Mouse (Mus musculus) natural killer cell, adult 2 months (primary cell): ENCODE data around the gene Baiap2l1.

Source experiments
- DNase-seq, 2 experiments: peaks; one replicate each; pipeline ENCODE4 v3.0.0; 2022; ENCODE audit warnings: low spot score in 2 of 2

The Baiap2l1 gene

DNA sequence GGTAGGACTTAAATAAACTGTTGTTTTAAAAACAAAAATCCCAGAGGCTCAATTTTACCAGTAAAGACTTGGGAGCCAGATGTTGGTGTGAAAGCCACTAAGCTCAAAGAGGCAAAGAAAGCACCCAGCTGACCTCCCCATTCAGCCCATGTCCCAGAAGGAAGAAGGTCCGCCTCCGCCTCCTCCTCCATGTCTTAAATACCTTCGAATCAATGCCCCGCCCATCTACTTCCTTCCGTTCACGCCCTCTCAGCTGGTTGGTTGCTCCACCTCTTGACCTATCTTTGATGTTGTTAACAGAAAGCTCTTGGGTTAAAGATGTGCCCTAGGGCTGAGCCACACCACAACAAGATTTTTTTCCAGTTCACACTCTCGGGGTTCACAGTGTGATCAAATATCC, 127.7 kb downstream of the Baiap2l1 start:
- DNase-seq: no peak

DNA sequence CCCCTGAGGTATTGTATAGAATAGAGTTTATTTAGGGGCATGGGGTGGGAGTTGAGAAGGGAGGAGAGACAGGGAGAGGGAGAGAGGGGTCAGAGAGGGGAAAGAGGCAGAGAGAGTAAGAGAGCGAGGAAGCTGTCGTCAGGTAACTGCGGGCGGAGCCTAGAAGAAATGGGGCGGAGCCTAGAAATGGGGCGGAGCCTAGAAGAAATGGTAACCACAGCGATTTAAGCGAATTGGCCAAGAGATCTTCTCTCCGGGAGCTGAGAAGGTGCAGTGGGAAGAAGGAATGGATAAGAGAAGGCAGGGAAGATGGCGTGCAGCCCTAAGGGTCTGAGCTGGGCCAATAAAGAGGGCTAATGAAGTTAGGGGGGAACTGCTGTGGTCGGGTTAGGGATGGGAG, 131.7 kb downstream of the Baiap2l1 start:
- no peak for DNase-seq

DNA sequence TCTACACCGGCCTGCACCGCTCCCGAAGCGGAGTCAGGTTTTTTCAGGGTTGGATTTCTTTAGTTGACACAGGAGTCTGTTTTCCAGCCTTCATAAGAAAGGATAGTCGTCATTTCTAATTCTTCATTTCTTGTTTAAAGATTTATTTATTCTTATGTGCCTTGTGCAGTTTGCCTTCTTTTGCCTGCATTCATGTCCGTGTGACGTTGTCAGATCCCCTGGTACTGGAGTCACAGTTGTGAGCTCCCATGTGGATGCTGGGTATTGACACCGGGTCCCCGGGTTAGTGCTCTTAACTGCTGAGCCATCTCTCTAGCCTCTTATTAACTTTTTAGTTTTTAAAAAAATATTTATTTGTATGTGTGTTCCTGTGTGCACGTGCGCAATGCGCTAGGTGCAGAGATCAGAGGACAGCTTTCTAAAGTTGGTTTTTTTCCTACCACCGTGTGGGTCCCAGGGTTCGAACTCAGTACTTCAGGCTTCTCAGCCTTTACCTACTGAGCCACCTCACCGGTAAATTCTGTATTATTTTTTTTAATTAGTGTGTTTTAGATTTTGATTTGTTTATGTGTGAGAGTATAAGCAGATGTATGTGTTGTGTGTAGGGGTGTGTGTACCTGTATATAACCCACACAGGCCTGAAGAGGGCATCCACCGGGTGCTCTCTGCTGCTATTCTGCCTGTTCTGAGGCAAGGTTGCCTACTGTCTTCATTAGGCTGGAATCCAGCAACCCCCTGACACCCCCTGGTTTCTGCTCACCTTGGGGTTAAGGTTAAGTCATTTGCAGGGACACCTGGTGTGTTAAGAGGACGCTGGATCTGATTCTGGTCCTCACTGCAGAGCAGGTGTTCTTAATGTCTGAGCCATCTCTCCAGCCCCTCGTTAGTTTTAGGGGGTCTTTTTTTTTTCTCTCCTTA, 133.8 kb downstream of the Baiap2l1 start:
- no peak for DNase-seq

DNA sequence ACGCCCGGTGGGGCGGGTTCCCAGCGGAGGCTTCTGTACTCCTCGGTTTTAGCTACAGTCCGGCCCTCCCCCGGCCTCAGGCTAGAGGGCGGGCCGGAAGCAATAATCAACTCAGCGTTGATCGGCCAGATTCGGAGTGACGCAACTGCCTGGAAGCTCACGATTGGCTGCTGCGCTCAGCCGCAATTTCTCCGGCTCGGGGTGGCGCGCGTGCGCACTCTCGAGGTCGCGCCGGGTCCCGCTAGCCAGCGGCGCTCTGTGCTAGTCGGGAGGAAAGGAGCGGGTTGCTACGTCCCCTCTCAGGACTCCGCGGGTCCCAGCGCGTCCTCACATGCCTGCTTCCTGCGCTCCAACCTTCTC, 134.4 kb downstream of the Baiap2l1 start, which contains the start of gene Tecpr1:
Gene Tecpr1, minus strand, starts transcription at position 113 of the 360 bp plus-strand sequence.
- peak; percentile 92 to 94 for DNase-seq

DNA sequence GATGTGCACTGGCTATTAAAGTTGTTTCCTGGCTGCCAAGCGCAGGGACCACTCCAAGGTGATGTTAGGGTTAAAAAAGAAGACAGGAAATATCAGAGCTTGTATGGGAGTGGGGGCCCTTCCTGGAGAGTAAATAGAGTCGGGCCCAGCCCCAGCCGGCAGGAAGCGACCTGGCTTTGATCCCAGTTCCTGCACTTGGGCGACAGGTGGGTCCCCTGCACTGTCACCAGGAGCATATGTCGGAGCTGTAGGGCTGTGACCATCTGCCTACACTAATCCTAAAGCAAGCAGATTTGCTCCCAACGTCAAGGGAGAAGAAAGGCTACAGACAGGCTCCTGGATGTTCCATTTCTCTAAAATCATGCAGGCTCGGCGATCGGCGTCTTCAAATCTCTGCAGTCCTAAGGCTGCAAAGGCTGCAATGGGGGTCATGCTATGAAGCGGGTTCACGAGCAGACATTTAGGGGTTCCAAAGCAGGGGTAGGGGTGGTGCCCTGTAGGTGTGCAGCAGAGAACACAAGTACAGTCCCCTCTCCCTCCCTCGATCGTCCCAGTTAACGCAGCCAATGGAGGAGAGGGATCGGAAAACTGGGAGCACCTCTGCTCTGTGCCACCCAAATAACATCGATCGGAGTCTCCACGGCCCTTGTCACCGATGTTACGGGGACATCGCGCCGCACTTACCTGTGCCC, 135.0 kb downstream of the Baiap2l1 start:
- DNase-seq: peak in 1 of 2 experiments; percentile 33

DNA sequence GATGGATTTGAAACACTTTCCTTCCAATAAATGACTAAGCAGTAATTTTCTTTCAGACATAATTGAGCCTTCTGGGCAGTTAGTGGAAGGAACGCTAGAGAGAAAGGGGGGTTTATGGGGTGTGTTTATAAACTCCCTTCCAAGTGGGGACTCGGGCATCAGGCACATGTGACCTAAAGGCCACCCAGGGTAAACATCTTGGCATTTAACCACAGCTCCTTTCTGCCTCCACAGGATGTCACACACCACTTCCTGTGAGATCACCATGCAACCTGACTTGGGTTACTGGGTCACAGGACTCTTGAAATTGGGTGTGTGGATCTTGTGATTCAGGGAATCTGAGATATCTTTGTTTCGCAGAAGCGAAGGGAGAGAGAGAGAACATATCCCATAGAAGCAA, 136.6 kb downstream of the Baiap2l1 start:
- DNase-seq: peak; percentile 88 to 93

DNA sequence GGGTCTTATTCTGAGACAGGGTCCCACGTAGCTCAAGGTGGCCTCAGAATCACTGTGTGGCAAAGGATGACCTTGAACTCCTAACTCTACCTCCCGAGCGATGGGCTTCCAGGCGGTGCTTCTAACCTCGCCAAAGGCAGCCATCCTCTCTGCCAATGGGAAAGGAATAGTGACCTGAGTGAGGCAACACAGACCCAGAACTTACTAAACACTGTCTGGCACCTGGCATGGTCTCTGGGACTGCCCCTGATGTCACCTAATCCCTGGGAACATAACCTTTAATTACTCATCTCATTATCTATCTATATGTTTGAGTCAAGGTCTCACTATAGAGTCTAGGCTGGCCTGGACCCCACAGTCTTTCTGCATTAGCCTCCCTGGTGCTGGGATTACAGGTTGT, 138.0 kb downstream of the Baiap2l1 start:
- no peak for DNase-seq

DNA sequence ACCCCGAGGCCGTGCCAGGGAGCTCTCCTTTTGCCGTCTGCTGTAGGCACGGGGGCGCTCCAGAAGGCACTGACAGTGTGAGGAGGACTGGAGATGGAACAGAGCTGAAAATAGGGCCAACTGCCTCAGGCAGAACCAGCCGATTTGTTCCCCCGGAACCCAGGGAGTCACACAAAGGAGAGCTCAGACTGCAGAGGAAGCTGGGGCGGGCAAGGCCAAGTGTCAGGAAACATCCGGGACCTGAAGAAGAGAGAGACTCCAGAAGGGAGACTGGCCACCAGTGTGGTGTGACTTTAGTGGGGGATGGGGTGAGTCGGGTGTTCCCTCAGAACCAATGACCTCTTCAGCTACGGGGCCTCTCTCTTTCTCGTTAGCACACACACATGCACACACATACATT, 138.6 kb downstream of the Baiap2l1 start:
- no peak for DNase-seq

DNA sequence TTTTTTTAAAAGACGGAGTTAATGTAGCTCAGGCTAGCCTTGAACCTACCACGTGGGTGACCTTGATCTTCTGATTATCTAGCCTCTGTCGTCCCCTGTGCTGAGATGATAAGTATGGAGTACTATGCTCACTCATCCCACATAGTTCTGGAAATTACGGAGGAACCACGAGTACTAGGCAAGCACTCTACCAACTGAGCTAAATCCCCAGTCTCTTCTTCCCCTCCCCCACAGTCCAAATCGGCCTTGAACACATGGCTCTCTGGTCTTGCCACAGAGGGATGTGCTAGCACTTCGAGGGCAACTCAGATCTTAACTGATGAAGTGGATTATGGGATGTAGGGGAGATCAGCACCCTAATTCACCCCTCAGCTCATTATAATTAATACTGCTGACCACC, 139.9 kb downstream of the Baiap2l1 start:
- DNase-seq: no peak

DNA sequence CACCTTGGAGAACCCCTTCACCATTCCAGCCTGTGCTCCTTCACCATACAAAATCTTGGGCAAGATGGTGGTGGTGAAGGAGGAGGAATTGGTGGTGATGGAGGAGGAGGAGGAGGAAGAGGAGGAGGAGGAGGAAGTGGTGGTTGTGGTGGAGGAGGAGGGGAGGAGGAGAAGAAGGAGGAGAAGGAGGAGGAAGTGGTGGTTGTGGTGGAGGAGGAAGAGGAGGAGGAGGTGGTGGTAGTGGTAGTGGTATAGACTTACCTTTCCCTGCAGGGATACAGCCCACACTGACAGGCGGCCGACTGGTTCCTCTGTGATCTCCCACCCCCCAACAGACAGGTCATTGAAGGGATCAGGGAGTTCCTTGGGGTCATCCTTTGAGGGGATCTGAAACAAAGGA, 141.9 kb downstream of the Baiap2l1 start:
- no peak for DNase-seq
